Mouse (Mus musculus): ENCODE results near the gene Camta2. TPM values are rescaled to one million over a fixed set of nuclear protein-coding genes. Genes with fewer than 3 reads are reported as not detected.
A peak's percentile ranks its signal among the peaks of the same experiment; 100 is the strongest.

Gene Camta2
- polyA plus RNA-seq, 1 experiment from 2014 or later = 13.9 TPM

- Histone ChIP-seq H3K4me3 (peak overlapping the region; percentile 63), H3K27ac (peak overlapping the region; percentile 97), H3K9me3 (replicated peaks) (no peaks in the 10 kb centered on the region), H3K27me3 (no peaks in the 10 kb centered on the region), H3K4me1 (peaks cover 31% of the 10 kb centered on the region), H3K36me3 (ENCODE audit: poor library complexity, severe bottlenecking) (peaks cover 45% of the 10 kb centered on the region), H3K4me2 (peak overlapping the region; percentile 81), H3K9ac (peak overlapping the region; percentile 87)
- peak; percentile 44 for ATAC-seq
- WGBS = under 1% methylated on average over 30 of the region's 31 CpGs
Observed at GRCm38 (mm10) chr11:70669582-70670345, 18.1 kb downstream of the Camta2 start.

GRCm38 (mm10) chr11:70668771-70669505 lies 19.0 kb downstream of the Camta2 start, which contains the start of gene Spag7:
TSS of gene Spag7 (minus strand) at chr11:70669416.
- peak within 1 kb of the TSS; percentile 81 for H3K4me2 ChIP-seq
- H3K9ac ChIP-seq = peak within 1 kb of the TSS; percentile 87
- H3K36me3 ChIP-seq (ENCODE audit: poor library complexity, severe bottlenecking) = peaks cover 45% of the 10 kb centered on the region
- peak; percentile 97 for ATAC-seq
- WGBS = under 1% methylated on average over 44 of the region's 44 CpGs
- no peaks in the 10 kb centered on the region for H3K27me3 ChIP-seq
- H3K4me1 ChIP-seq = peaks cover 31% of the 10 kb centered on the region
- H3K4me3 ChIP-seq = peak within 1 kb of the TSS; percentile 63
- peak within 1 kb of the TSS; percentile 97 for H3K27ac ChIP-seq
- H3K9me3 ChIP-seq (replicated peaks) = no peaks in the 10 kb centered on the region

- Histone ChIP-seq H3K4me2 (peak overlapping the region; percentile 81), H3K36me3 (ENCODE audit: poor library complexity, severe bottlenecking) (peaks cover 46% of the 10 kb centered on the region), H3K4me3 (peak overlapping the region; percentile 63), H3K9ac (peak overlapping the region; percentile 71), H3K27me3 (no peaks in the 10 kb centered on the region), H3K27ac (peak overlapping the region; percentile 81), H3K4me1 (peaks cover 31% of the 10 kb centered on the region), H3K9me3 (replicated peaks) (no peaks in the 10 kb centered on the region)
- 1% methylated on average over 15 of the region's 15 CpGs for WGBS
- ATAC-seq = no peak
Observed at GRCm38 (mm10) chr11:70668335-70668770, 19.6 kb downstream of the Camta2 start.

- peak overlapping the region; percentile 63 for H3K4me3 ChIP-seq
- H3K4me2 ChIP-seq = peak overlapping the region; percentile 81
- no peaks in the 10 kb centered on the region for H3K27me3 ChIP-seq
- H3K9ac ChIP-seq = peak overlapping the region; percentile 71
- H3K36me3 ChIP-seq (ENCODE audit: poor library complexity, severe bottlenecking) = peaks cover 54% of the 10 kb centered on the region
- H3K9me3 ChIP-seq (replicated peaks) = no peaks in the 10 kb centered on the region
- peak overlapping the region; percentile 81; the same call in 1 of the 2 replicates for H3K27ac ChIP-seq
- no peak for ATAC-seq
- H3K4me1 ChIP-seq = peaks cover 31% of the 10 kb centered on the region
- WGBS = 75% methylated on average over 14 of the region's 14 CpGs
Observed at GRCm38 (mm10) chr11:70667271-70668150, 20.4 kb downstream of the Camta2 start.

GRCm38 (mm10) chr11:70666687-70667086 lies 21.2 kb downstream of the Camta2 start:
- H3K4me2 ChIP-seq = no peak overlapping the region
- no peaks in the 10 kb centered on the region for H3K27me3 ChIP-seq
- no peak overlapping the region for H3K4me3 ChIP-seq
- WGBS = 93% methylated on average over 8 of the region's 8 CpGs
- H3K27ac ChIP-seq = no peak overlapping the region
- ATAC-seq = no peak
- peaks cover 31% of the 10 kb centered on the region for H3K4me1 ChIP-seq
- no peaks in the 10 kb centered on the region for H3K9me3 ChIP-seq (replicated peaks)
- no peak overlapping the region; the same call in 1 of the 2 replicates for H3K9ac ChIP-seq
- H3K36me3 ChIP-seq (ENCODE audit: poor library complexity, severe bottlenecking) = peaks cover 56% of the 10 kb centered on the region

- Histone ChIP-seq H3K4me2 (no peak overlapping the region), H3K4me3 (no peak overlapping the region), H3K4me1 (peaks cover 18% of the 10 kb centered on the region), H3K27me3 (no peaks in the 10 kb centered on the region), H3K36me3 (ENCODE audit: poor library complexity, severe bottlenecking) (peaks cover 63% of the 10 kb centered on the region), H3K9me3 (replicated peaks) (no peaks in the 10 kb centered on the region), H3K9ac (no peak overlapping the region), H3K27ac (no peak overlapping the region)
- no peak for ATAC-seq
- 99% methylated on average over 9 of the region's 9 CpGs for WGBS
Observed at GRCm38 (mm10) chr11:70664741-70665140, 23.2 kb downstream of the Camta2 start.

DNA sequence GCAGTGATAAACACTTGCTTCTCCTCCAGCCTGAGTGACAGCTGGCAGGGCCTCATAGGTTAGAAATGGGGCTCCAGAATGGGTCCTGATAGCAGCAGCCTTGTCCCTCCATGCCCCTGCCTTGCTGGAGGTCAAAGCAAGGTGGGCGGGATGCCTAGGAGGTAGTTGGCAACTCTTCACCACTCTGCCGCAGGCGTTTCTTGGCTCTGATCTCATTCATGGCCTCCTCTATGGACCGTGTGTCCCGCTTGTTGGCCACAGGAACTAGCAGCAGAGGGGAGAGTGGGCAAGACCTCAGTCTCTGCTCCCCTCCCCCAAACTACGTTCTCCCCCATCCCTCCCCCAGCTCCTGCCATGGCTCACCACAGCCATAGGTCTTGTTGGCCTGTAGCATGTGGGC lies 23.9 kb downstream of the Camta2 start:
- 94% methylated on average over 6 of the region's 6 CpGs for WGBS
- no peak for ATAC-seq
- Histone ChIP-seq H3K27me3 (no peaks in the 10 kb centered on the region), H3K4me2 (no peak overlapping the region), H3K9ac (no peak overlapping the region), H3K36me3 (ENCODE audit: poor library complexity, severe bottlenecking) (peaks cover 66% of the 10 kb centered on the region), H3K4me3 (no peak overlapping the region), H3K4me1 (peaks cover 18% of the 10 kb centered on the region), H3K27ac (no peak overlapping the region), H3K9me3 (replicated peaks) (no peaks in the 10 kb centered on the region)

GRCm38 (mm10) chr11:70663101-70663500 lies 24.8 kb downstream of the Camta2 start:
- Histone ChIP-seq H3K27ac (no peak overlapping the region), H3K27me3 (no peaks in the 10 kb centered on the region), H3K9me3 (replicated peaks) (no peaks in the 10 kb centered on the region), H3K9ac (no peak overlapping the region), H3K4me1 (peaks cover 15% of the 10 kb centered on the region), H3K36me3 (ENCODE audit: poor library complexity, severe bottlenecking) (peaks cover 66% of the 10 kb centered on the region), H3K4me2 (no peak overlapping the region), H3K4me3 (no peak overlapping the region)
- no peak for ATAC-seq
- WGBS = 87% methylated on average over 8 of the region's 8 CpGs

- Histone ChIP-seq H3K9ac (no peak overlapping the region), H3K27ac (no peak overlapping the region), H3K27me3 (no peaks in the 10 kb centered on the region), H3K4me1 (peaks cover 17% of the 10 kb centered on the region), H3K4me2 (no peak overlapping the region), H3K36me3 (ENCODE audit: poor library complexity, severe bottlenecking) (peaks cover 55% of the 10 kb centered on the region), H3K9me3 (replicated peaks) (no peaks in the 10 kb centered on the region), H3K4me3 (no peak overlapping the region)
- no peak for ATAC-seq
- WGBS = 90% methylated on average over 8 of the region's 8 CpGs
Observed at GRCm38 (mm10) chr11:70660571-70660970, 27.3 kb downstream of the Camta2 start.

DNA sequence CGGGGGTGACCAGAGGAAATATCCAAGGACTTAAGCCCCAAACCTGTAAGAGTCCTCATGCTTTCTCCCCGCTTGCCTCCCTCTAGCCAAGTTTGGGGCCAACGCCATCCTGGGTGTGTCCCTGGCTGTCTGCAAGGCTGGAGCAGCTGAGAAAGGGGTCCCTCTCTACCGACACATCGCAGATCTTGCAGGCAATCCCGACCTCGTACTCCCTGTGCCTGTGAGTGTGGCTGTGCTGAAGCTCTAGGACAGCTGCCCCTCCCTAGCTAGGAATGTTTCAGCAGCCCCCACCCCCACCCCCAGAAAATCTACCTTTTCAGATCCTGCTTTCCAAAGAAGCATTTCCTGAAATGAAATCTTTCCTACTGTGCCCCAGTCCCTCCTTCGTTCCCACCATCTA lies 29.0 kb downstream of the Camta2 start:
- no peak overlapping the region for H3K9ac ChIP-seq
- H3K4me1 ChIP-seq = peaks cover 22% of the 10 kb centered on the region
- peaks cover 39% of the 10 kb centered on the region for H3K36me3 ChIP-seq (ENCODE audit: poor library complexity, severe bottlenecking)
- H3K27me3 ChIP-seq = no peaks in the 10 kb centered on the region
- ATAC-seq = no peak
- no peak overlapping the region for H3K27ac ChIP-seq
- 77% methylated on average over 8 of the region's 8 CpGs for WGBS
- H3K4me3 ChIP-seq = no peak overlapping the region
- H3K9me3 ChIP-seq (replicated peaks) = no peaks in the 10 kb centered on the region
- H3K4me2 ChIP-seq = no peak overlapping the region

DNA sequence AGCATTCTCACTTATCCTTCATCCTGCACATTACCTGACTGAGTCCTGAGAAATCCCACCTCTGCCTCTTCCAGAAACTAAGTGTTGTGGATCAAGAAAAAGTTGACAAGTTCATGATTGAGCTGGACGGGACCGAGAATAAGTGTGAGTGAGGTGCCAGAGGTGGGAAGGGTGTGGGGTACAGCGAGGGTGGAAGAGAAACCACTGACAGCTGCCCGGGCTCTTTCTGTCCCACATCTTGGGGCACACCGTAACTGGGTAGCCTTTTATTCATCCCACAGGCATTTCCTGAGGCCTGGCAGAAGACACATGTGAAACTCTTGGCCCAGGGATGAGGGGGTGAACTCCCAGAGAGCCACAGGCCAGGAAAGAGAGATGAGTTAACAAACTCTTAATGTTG lies 29.4 kb downstream of the Camta2 start:
- Histone ChIP-seq H3K36me3 (ENCODE audit: poor library complexity, severe bottlenecking) (peaks cover 35% of the 10 kb centered on the region), H3K9ac (no peak overlapping the region), H3K27ac (no peak overlapping the region), H3K9me3 (replicated peaks) (no peaks in the 10 kb centered on the region), H3K4me1 (peaks cover 22% of the 10 kb centered on the region), H3K4me3 (no peak overlapping the region), H3K27me3 (no peaks in the 10 kb centered on the region), H3K4me2 (no peak overlapping the region)
- WGBS = 88% methylated on average over 5 of the region's 5 CpGs
- no peak for ATAC-seq
